Mouse (Mus musculus) lung, postnatal 36 days (tissue): Measurements from ENCODE around the gene Eps15l1.
A peak's percentile ranks its signal among the peaks of the same experiment; 100 is the strongest.

ENCODE experiments used
- DNase-seq: peaks from one replicate; pipeline ENCODE4 v3.0.0; 2022; ENCODE audit warnings: mixed read lengths

Gene Eps15l1

DNA sequence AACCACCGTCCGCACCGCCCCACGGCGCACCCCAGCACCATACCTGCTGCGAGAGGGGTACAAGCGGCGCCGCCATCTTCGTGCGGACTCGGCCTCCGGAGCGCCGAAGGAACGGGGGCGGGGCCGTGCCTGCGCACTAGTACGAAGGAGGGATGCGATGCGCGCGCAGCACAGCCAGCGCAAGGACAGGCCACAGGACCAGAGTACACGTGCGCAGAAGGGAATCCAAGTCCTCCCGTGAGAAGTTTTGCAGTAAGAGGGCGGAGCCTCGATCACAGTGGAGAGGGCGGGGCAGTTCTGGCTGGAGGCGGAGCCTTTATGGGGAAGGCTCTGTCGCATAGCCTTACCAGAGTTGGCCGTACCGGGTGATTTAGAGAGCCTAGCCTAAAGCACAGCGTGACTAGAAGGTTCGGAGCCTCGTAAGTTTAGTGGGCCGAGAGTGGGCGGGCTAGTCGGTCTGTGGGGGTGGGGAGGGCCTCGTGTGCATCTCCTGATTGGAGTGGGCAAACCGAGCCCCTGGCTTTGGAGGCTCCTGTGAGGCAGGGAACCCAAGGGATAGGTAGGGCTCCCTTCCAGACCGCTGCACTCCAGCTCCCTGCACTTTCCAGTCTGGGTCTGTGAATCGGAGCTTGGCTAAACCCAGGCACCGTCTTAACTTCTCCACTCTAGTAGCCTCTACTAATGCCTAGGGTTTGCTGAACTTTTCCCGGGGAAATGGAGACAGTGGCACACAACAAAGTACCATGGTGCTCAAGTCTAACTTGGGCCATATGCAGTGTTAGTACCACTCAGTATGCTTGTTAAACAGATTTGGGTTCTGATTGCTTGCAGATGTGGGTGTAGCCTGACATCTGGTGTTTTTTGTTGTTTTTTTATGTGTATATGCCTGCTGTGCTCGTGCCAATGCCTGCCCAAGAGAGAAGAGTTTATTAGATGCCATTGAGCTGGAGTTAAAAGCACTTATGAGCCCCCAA, at the start of gene Eps15l1:
Gene Eps15l1, minus strand, starts transcription at position 99 of the 974 bp plus-strand sequence.
- DNase-seq, result peak; percentile 100

DNA sequence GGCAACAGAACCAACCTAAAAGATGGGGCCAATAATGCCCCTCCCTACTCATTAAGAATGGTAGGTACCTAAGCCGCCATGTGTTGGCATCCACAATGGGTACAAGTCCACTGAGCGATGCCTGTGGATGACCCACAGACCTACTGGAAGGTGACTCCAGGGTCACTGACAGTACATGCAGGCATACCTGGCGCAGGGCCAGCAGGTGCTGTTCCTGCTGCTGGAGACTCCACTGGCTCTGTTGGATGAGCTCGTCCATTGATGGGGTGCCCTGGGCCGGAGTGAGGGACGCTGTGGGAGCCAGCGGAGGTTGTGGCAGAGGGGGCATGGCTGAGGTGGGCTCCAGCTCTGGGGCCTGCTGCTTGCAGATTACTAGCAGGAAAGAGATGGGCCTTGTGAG, 49.4 kb upstream of the Eps15l1 start:
- no peak for DNase-seq

DNA sequence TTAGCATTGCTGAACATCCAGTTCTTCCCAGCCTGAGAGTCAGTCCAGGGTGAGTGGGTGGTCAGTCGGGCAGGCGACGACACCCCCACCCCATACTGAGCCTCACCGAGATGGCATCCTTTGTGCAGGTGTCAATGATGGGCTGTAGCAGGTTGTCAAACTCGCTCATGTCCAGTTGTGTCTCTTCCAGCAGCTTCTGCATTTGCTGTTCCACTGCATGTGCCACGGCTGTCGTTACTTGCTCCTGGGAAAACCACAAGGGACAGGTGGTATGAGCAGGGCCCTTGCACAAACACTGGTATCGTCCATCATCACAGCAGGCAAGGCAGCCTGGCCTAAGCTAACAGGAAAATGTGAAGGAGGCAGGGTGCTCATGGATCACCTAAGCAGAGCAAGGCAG, 48.7 kb upstream of the Eps15l1 start:
- no peak for DNase-seq

DNA sequence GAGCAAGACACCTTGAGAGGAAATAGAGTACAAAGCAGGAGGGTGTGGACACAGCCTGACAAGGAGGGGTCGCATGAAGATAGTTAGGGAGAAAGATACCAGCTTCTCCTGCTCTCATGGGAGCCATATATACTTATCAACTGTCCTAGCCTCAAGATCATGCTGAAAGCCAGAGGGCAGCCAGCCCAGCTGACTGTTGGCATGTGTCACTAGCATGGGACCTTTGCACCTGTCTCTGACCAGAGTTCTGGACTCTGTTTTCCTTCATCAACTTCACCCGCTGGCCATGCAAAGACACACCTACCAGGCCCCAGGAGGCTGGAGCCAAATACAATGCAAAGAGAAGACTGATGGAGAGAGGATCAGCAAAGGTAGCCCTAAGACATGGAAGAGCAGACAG, 48.0 kb upstream of the Eps15l1 start:
- DNase-seq, result no peak

DNA sequence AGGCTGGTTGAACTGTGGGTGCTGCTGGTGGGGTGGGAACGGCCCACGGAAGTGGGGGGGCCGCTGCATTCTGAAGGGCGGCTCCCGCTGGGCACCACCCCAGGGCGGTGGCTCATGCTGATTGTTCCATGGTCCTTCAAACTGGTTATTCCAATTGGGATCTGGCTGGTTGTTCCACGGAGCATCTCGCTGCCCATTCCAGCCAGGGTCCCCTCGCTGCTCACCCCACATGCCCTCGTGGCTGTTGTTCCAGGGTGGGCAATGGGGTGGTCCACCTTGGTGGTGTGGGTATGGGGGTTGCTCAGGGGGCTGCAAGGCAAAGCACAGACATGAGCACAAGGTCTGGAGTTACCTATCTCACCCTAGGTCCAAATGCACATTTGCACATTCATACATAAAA, 43.0 kb upstream of the Eps15l1 start:
- DNase-seq, result no peak

DNA sequence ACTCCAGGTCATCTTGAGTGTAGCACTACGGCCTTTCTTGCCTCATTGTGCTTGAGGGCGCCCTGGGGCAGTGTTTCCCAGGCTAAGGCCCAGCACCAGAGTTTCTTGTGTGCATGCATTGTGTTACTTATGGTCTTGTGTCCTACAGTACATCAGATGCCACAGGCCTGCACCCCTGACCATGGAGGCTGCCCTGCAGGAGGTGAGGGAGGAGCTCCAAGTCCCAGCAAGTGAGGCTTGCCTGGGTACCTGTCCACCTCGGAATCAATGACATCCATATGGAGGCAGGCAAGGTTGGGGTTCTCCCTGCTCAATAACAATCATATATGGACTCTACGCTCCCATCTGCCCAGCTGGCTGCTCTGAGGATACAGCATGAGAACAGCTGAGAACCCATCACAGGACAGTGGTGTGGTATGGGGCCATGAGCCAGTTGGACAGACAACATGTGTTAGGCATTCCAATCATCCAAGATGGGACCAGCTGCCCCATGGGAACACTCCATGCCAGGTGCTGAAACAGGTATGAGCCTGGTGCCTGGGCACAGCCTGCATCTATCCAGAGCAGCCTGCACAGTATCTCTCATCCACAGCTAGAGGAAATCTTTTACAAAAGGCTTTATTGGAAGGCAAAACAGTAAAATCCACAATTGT, 38.7 kb upstream of the Eps15l1 start:
- no peak for DNase-seq

DNA sequence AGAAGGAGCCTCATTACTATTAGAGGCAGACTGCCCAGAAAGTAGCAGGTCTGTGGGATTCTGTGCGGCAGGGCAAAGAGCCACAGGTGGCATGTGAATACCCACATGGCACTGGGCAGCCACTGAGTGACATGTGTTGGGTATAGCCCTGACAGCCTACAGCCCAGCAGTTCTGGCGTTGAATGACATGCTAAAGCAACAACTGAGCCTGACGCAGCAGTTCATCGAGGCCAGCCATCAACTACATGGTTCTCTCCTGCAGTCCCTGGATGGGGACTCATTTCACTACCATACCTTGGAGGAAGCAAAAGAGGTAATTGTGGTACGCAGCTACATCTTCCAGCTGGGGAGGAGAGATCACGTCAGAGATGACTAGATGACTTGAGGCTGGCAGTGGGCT, 37.2 kb upstream of the Eps15l1 start:
- no peak for DNase-seq

DNA sequence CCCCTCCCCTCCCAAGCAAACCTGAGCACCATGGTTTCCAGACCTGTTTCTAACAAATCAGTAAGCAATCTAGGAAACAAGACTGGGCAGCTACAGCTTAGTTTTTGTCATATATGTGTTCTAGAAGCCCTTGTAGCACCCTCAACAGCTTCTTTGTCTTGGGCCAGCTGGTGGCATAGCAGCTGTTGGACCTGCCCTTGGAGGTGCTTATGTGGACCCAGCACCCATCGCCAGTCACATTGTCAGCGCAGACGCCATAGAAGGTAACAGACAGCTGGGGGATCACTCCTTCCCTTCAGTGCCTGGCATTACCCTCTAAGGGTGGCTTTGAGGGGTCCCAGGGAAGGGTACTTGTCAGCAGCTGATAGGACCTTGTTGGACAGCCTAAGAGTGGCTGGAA, 36.5 kb upstream of the Eps15l1 start:
- DNase-seq, result no peak

DNA sequence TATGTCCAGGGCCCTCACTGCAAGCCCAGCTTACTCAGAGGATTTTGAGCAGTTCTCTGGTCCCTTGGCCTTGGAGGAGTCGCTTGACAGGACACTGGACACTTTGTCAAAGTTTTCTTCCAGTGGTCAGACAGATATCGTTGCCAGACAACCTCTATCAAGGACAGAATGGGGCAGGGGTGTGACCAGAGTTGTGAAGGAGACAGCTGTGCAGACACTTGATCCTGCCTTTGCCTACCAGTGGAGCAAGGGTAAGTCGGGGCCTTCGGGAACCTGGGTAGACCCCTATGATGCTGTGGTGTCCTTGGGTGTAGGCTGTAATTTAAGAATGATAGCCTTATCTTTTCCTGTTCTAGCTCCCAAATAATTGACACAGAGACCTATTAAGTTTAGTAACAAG, 34.1 kb upstream of the Eps15l1 start:
- no peak for DNase-seq

DNA sequence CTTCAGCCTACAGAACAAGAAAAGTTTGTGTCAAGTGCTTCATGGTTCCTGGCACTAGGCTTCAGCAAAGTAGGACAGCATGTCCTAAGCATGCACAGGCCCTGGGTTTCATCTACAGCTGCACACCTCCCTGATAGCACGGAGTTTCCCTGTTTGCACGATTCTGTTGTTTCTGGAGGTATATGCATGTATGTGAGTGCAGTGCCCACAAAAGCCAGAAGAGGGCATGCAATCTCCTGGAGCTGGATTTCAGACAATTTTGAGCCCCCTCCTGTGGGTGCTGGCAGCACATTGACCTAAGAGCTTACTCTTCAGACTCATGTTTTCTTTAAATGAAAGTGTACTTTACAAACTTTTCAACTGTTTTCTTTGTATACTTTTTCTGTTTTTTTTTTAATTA, 32.6 kb upstream of the Eps15l1 start:
- no peak for DNase-seq

DNA sequence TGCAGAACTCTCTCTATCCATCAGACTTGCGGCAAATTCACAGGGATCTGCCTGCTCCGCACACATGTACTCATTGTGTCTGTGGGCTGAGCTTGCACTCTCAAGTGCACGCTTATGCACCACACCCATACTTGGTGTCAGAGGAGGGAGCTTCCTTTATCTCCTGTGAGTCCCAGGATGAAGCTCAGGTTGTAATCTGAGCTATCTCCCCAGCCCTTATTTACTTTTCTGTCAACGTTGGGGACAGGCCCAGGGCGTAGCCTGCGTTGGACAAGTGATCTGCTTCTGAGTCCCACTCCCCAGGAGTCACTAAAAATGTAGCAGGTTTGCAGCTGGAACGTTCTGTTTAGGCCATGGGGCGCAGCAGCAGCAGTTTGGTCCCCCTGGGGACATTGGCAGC, 30.3 kb upstream of the Eps15l1 start:
- DNase-seq, result no peak

DNA sequence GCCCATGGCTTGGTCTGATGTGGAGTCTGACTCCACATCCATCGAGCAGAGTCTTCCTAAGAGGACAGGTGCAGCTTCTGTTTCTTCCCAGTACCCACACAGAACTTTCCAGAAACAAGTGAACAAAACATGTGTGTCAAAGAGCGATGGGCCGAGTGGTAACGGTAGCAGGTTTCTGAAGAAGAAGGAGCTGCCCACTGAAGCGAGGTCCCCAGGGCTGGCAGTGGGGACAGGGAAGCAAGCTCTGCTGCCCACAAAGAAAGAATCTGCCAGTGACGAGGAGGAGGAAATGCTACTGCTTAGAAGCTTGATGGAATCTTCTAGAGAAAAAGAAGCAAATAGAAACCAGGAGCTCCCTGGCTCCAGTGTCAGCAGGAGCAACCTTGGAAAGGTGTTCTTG, 23.8 kb upstream of the Eps15l1 start:
- no peak for DNase-seq

DNA sequence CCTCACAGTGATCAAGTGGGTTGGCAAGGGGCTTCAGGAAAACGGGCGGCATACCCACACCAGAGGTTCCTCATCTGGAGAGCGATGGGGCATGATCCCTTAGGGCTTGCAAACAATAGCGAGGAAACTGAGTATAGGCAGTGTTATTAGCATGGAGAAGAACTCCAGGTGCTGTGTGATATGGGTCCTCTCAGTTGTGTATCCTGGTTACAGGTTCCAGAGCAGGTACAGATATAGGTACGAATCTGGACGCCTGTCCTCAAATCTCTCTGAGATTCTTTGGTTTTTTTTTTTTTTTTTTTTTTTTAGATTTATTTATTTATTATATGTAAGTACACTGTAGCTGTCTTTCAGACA, 22.7 kb upstream of the Eps15l1 start:
- DNase-seq, result no peak

DNA sequence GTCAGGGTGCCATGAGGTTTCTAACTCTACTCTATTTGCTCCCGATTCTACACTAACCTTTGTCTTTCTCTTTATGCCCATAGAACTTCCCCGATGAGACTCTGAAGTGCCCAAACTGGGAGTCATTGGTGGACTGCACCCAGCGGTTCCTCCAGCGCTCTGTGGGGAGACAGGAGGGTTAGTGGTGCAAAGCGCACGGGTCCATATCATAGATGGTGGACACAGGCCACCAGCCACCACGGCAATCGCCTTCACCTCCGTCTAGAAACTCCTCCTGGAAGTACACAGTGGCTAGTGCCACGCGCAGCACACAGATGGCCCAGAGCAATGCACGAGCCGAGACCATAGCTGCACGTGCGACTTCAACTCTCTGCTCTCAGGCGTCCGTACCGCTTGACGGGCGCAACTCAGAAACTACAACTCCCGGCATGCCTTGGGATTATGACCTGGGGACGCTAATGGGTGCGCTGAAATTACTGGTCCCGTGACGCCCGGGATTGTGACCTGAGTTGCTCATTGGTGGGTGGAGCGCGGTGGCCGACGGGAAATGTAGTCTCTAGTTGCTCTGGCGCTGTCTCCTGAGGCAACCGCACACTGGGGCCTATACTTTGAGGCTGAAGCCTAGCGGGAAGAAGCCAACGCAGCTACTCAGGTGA, 22.2 kb upstream of the Eps15l1 start, which contains the start of the genes Calr3 and 1700030K09Rik:
Gene Calr3, minus strand, starts transcription at position 533 of the 656 bp plus-strand sequence.
Gene 1700030K09Rik, plus strand, starts transcription at position 543 of the 656 bp plus-strand sequence.
- peak; percentile 100 for DNase-seq

DNA sequence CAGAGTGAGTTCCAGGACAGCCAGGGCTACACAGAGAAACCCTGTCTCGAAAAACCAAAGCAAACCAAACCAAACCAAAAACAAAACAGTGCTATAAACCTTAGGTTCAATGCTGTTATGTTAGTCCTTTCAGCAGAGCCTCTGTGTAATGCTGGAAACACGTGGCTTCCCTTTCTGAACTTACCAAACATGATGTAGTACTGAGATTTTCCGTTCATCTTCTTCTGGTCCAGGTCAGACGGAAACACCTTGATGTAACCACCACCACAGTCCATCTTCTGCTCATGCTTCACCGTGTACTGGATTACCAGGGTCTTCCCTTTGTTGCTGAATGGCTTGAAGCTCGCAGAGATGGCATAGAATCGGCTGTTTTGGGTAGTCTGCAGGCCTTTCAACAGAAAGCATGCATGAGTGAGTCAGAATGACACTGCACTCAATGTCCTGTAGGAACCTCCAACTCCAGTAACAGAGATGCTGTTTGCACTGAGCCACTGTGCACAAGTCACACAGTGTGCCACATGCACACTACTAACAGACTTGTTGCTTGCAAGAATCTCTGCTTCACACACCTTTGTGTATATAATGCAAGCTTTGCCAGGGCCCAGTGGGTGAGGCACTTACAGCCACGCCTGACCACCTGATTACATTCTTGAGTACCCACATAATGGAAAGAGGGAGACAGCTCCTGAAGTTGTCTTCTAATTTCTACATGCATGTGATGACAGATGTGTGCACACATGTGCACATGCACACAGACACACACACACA, 17.2 kb upstream of the Eps15l1 start:
- DNase-seq, result peak; percentile 50

DNA sequence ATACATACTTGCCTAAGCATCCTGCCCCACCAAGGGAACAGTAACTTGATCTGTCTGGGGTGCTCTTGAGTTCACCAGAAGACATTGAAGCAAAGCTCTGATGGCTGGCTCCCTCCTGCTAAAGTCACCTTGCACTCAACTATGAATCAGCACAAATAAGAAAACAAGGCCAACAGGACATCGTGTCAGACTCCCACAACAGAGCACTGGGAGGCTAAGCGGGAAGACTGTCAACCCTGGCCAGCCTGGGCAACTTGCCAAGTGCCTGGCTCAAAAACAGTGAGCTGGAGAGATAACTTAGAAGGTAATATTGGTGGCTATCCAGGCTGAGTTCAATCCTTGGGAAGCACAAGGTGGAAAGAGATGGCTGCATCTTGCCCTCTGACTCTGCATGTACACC, 13.7 kb upstream of the Eps15l1 start:
- DNase-seq, result peak; percentile 36

DNA sequence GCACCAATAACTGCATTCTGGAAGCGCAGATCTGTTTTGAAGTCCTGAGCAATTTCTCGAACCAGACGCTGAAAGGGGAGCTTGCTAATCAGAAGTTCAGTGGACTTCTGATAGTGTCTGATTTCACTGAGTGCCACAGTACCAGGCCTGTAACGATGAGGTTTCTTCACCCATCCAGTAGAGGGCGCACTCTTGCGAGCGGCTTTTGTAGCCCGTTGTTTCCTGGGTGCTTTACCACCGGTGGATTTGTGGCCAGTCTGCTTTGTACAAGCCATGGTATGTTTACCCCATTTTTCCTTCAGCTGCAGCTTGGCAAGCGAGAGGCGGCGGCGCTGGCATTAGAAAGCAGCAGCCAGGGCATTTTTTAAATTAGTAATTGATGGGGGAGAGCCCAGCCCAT, 8.4 kb upstream of the Eps15l1 start:
- DNase-seq, result peak; percentile 39

DNA sequence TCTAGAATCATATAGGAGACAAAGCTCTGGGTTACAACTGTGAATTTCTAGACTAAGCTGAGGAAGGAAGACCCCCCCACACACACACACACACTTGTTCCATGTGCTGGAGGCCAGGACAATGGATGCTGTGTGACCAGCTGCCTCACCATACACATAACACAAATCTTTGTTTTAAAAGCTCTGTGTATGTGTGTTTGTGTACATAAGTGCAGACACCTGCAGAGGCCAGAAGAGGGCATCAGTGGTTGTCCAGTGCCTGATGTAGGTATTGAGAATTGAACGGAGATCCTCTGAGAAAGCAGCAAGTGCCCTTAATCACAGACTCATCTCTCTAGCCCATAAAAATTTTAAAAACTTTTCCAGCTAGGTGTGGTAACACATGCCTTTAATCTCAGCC, 1.7 kb upstream of the Eps15l1 start:
- no peak for DNase-seq

DNA sequence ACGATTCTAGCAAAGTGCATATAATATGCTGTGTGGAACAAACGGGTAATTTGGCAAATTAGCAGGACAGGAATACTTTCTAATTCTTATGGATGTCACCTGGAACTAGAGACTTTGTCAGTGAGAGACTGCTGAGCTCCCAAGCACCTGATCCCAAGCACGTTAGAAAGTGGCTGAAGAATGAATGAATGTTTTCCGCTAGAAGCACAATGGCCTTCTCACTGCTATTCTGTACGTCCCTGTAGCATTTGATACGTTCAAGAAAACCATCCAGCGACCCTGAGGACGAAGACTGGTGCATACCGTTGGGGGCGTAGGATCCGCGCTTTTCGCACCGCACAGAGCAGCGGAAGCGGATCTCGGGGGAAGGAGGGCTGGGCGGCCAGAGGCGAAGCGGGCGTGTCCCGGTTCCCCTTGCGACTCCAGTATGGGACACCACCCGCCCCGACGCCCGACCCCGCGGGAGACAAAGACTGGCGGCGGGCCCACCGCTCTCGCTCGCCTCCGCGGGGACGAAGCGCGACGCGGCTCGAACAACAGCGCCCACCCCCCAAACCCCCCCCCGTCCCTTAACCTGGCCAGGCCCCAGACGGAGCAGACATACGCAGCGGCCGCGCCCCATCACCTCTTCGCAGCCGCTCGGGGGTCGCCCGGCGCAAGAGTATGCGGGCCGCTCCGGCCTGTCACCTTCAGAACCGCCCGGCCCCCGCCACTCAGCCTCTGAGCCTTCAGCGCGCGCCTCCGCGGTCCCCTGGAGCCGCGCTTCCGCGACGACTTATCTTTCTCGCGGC, 494 bp downstream of the Eps15l1 start:
- DNase-seq, result peak; percentile 48

DNA sequence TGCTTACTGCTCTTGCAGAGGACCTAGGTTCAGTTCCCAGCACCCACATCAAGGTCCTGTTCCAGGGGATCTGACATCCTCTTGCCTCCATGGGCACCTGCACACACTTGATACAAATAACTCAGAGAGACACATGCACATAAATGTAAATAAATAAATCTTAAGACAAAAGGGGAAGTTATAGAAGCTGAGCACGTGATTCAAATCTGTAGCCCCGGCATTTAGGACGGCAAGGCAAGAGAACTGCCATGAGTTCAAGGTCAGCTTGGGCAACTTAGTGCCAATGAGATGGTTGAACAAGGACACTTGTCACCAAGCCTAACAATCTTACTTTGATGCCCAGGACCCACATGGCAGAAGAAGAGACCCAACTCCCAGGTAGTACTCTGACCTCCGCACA, 3.2 kb downstream of the Eps15l1 start:
- DNase-seq, result no peak

DNA sequence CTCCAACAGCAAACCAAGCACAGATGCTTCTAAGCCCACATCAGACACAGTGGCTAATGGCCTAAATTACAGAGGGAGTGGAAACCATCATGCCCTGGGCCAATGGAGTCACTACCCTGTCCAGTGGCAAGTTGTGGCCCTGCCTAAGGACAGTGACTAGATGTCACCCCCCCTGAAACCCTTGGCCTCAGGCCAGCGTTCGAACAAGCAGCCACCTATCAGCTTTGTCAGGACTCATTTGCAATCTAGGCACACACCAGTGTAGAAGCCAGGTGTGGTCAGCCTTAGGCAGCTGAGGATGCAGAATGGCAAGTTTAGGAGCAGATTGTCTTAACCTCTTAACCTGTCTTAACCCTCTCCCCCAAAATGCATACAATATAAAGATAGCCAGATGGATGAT, 6.0 kb downstream of the Eps15l1 start:
- no peak for DNase-seq

DNA sequence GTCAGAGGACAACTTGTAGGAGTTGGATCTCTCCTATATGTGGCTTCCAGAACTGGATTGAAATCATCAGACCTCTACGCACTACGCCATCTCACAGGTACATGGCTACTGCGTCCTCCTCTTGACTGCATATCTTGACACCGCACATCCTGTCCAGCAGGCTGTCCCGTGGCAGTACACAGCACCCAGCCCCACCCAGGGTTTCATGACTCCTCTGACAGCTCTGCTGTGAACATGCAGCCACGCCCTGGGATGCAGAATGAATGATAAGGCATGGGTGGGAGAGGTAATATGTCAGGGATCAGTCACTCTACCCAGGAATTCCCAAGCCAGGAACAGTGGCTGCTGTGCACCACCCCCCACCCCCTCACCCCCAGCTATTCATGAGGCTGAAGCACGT, 7.4 kb downstream of the Eps15l1 start:
- DNase-seq, result peak; percentile 12
